Mouse (Mus musculus): Measurements from ENCODE around the gene Foxm1. TPM values are rescaled to one million over a fixed set of nuclear protein-coding genes. Genes with fewer than 3 reads are reported as not detected.

Gene Foxm1
- polyA plus RNA-seq, 1 experiment from 2014 or later = 6.7 TPM

DNA sequence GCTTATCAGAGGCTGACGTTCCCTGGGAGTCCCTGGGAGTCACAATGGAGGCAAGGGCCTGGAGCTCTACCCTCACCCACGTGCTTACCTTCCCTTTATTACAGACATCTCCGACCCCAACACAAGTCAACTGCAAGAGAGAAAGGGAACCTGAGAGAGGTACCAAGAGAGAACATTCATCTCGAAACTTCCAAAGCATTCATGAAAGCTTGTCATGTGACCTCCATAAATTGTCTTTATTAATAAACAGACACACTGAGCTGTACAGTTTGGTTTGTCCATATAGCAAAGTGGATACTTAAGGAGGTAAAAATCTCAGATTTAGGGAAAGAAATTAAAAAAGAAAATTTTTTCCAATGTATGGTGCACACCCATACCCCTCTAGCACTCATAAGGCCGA is 53.4 kb downstream of the Foxm1 start:
- no peaks in the 10 kb centered on the region for H3K9me3 ChIP-seq (ENCODE audit: control insufficient read depth, low read length)
- 93% methylated on average over 5 of the region's 5 CpGs for WGBS
- no peaks in the 10 kb centered on the region for H3K27me3 ChIP-seq (ENCODE audit: control insufficient read depth, insufficient read depth, low read length)

DNA sequence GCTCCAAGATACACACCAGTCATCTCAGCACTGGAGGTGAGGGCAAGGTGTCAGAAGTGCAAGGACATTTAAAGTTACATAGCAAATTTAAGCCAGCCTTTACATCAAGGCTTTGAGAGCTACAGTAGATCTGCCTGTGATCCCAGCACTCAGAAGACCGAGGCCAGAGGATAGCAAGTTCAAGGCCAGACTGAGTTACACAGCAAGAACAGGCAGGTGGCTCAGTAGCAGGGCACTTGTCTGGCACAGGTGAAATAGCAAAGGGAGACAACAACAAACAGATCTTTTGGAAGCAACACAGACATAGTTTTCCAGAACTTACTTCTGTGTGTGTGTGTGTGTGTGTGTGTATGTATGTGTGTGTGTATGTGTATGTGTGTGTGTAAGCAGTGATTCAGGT is 55.3 kb downstream of the Foxm1 start:
- Histone ChIP-seq H3K9ac (no peak overlapping the region), H3K27me3 (ENCODE audit: control insufficient read depth, insufficient read depth, low read length) (no peaks in the 10 kb centered on the region), H3K9me3 (ENCODE audit: control insufficient read depth, low read length) (no peaks in the 10 kb centered on the region), H3K36me3 (replicated peaks; ENCODE audit: control insufficient read depth, insufficient read depth) (peaks cover 16% of the 10 kb centered on the region), H3K4me2 (replicated peaks) (no peak overlapping the region), H3K4me3 (replicated peaks; ENCODE audit: low read length) (no peak overlapping the region), H3K4me1 (replicated peaks; ENCODE audit: control insufficient read depth, insufficient read depth, low read length) (peaks cover under 1% of the 10 kb centered on the region; the same call in 1 of the 2 replicates), H3K27ac (no peak overlapping the region)
- 94% methylated on average over 1 of the region's 1 CpGs for WGBS
- no peak for ATAC-seq (ENCODE audit: low FRiP score)
- DNase-seq (ENCODE audit: low spot score) = no peak

More for the DNA sequence above, 53.4 kb downstream of the Foxm1 start:
- ATAC-seq (ENCODE audit: low FRiP score) (no peak), DNase-seq (ENCODE audit: low spot score) (no peak)
- H3K36me3 ChIP-seq (replicated peaks; ENCODE audit: control insufficient read depth, insufficient read depth) = peaks cover 35% of the 10 kb centered on the region
- no peaks in the 10 kb centered on the region for H3K4me1 ChIP-seq (replicated peaks; ENCODE audit: control insufficient read depth, insufficient read depth, low read length)
- no peak overlapping the region for H3K4me3 ChIP-seq (replicated peaks; ENCODE audit: low read length)
- H3K9ac ChIP-seq = no peak overlapping the region
- H3K27ac ChIP-seq = no peak overlapping the region
- no peak overlapping the region for H3K4me2 ChIP-seq (replicated peaks)

DNA sequence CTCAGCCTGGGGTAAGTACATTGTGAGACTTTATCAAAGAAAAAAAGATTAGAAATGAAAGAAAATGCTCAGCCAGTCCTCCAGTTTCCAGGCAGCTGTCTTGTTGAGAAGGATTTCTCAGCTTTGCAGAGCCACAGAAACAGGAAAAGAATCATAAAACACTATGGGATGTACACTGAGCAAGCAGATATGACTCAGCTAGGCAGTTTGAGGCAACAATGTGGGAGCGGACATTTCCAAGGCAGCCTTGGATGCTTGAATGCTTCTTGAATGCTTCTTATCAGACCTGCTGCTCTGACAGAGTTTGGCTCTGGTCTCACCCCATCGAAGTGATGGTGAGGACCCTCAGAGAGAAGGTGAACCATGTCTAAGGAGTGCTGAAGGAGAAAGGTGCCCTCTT is 58.3 kb downstream of the Foxm1 start:
- 94% methylated on average over 2 of the region's 2 CpGs for WGBS
- DNase-seq (ENCODE audit: low spot score) = no peak
- H3K27me3 ChIP-seq (ENCODE audit: control insufficient read depth, insufficient read depth, low read length) = no peaks in the 10 kb centered on the region
- H3K36me3 ChIP-seq (replicated peaks; ENCODE audit: control insufficient read depth, insufficient read depth) = no peaks in the 10 kb centered on the region
- no peak overlapping the region for H3K4me3 ChIP-seq (replicated peaks; ENCODE audit: low read length)
- H3K9ac ChIP-seq = no peak overlapping the region
- ATAC-seq (ENCODE audit: low FRiP score) = no peak
- no peak overlapping the region for H3K27ac ChIP-seq
- no peaks in the 10 kb centered on the region for H3K9me3 ChIP-seq (ENCODE audit: control insufficient read depth, low read length)
- peaks cover 10% of the 10 kb centered on the region for H3K4me1 ChIP-seq (replicated peaks; ENCODE audit: control insufficient read depth, insufficient read depth, low read length)
- H3K4me2 ChIP-seq (replicated peaks) = no peak overlapping the region

DNA sequence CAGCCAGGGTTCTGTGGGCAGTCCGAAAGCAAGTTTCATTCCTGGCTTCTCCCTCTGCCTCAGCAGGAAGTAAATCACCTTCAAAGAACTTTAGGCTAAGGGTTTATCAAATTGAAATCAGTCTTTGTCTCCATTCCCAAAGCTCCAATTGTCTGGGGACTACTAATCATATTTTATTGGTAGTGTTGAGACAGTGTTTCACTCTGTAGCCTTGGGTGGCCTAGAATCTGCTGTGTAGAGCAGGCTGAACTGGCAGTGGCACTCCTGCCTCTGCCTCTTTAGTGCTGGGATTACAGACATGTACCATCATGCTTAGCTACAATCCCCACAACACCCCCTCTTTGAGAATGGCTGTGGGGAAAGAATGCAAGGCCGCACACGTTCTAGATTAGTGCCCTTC is 58.7 kb downstream of the Foxm1 start:
- DNase-seq (ENCODE audit: low spot score) (no peak), ATAC-seq (ENCODE audit: low FRiP score) (no peak)
- 93% methylated on average over 3 of the region's 3 CpGs for WGBS
- no peaks in the 10 kb centered on the region for H3K9me3 ChIP-seq (ENCODE audit: control insufficient read depth, low read length)
- no peak overlapping the region for H3K9ac ChIP-seq
- H3K36me3 ChIP-seq (replicated peaks; ENCODE audit: control insufficient read depth, insufficient read depth) = no peaks in the 10 kb centered on the region
- no peaks in the 10 kb centered on the region for H3K27me3 ChIP-seq (ENCODE audit: control insufficient read depth, insufficient read depth, low read length)
- no peak overlapping the region for H3K4me3 ChIP-seq (replicated peaks; ENCODE audit: low read length)
- no peak overlapping the region for H3K4me2 ChIP-seq (replicated peaks)
- no peak overlapping the region for H3K27ac ChIP-seq
- H3K4me1 ChIP-seq (replicated peaks; ENCODE audit: control insufficient read depth, insufficient read depth, low read length) = peaks cover 10% of the 10 kb centered on the region

DNA sequence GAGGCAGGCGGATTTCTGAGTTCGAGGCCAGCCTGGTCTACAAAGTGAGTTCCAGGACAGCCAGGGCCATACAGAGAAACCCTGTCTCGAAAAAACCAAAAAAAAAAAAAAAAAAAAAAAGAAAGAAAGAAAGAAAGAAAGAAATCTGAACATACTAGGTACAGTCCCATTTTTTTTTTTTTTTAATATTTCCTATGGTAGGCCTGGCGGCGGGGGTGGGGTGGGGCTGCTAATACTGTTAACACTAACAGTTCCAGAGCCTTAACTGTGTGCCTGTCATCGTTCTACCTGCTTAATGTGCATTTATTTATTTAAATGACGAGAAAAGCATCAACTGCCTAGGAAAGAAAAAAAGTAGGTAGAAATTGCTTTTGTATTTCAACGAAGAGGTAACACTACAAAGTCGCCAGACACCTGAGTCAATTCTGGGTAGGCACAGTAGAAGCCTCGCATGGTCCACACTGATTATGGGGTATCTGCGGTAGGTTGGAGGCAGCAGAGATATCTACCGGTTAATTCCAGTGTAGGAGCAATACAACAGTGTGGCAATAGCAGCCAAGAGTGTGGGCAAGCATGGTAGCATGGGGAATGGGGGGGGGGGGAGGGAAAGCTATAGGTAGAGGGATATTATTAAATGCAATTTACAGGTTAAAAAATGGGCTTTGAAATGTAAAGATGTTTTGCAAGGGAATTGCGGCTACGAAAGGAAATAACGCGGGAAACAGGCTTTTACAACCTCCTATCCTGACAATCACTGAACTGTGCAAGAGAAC is 60.9 kb downstream of the Foxm1 start:
- Histone ChIP-seq H3K27ac (peak overlapping the region; percentile 100), H3K9me3 (ENCODE audit: control insufficient read depth, low read length) (no peaks in the 10 kb centered on the region), H3K4me1 (replicated peaks; ENCODE audit: control insufficient read depth, insufficient read depth, low read length) (peaks cover 10% of the 10 kb centered on the region), H3K36me3 (replicated peaks; ENCODE audit: control insufficient read depth, insufficient read depth) (peaks cover 11% of the 10 kb centered on the region), H3K4me2 (replicated peaks) (peak overlapping the region; percentile 67), H3K9ac (peak overlapping the region; percentile 90), H3K4me3 (replicated peaks; ENCODE audit: low read length) (peak overlapping the region; percentile 67), H3K27me3 (ENCODE audit: control insufficient read depth, insufficient read depth, low read length) (no peaks in the 10 kb centered on the region)
- peak; percentile 18; the same call in 1 of the 2 replicates for ATAC-seq (ENCODE audit: low FRiP score)
- 46% methylated on average over 15 of the region's 16 CpGs for WGBS
- no peak for DNase-seq (ENCODE audit: low spot score)

DNA sequence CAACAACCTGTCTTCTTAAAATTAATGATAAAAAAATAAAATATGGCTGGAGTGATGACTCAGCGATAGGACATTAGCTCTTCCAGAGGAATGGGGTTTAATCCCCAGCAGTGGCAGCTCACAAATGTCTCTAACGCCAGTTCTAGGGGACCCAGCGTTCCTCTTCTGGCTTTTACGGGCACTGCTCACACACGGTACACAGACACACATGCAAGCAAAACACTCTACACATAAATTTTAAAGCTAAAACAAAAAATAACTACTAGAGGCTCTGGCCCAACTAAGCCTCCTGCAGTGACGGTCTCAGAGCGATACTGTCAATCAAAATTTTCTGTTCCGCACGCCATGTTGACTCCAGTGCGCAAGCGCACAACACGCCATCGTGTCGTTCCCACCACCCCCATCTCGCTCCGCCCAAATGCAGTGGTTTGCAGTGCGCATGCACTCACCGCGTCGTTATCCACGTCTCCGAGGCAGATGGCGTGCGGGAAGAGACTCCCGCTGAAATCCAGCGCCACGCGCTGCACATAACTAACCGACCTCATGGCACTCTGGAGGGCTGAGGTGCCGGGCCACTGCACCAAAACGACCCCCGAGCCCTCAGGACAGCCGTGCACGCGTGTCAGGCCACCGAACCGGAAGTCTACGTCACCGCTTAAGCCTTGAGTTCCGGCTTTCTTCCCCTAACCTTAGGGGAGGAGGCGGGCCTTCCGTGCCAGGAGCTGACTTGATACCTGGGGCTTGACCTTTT is 61.7 kb downstream of the Foxm1 start, which contains the start of gene Itfg2:
TSS of gene Itfg2 (minus strand) at position 663 of the 751 bp plus-strand sequence.
- Histone ChIP-seq H3K27ac (peak within 1 kb of the TSS; percentile 100), H3K9ac (peak within 1 kb of the TSS; percentile 90), H3K27me3 (ENCODE audit: control insufficient read depth, insufficient read depth, low read length) (no peaks in the 10 kb centered on the region), H3K4me2 (replicated peaks) (peak within 1 kb of the TSS; percentile 67), H3K4me1 (replicated peaks; ENCODE audit: control insufficient read depth, insufficient read depth, low read length) (peaks cover 10% of the 10 kb centered on the region), H3K36me3 (replicated peaks; ENCODE audit: control insufficient read depth, insufficient read depth) (peaks cover 19% of the 10 kb centered on the region), H3K9me3 (ENCODE audit: control insufficient read depth, low read length) (no peaks in the 10 kb centered on the region), H3K4me3 (replicated peaks; ENCODE audit: low read length) (peak within 1 kb of the TSS; percentile 67)
- ATAC-seq (ENCODE audit: low FRiP score) = peak; percentile 96
- WGBS = under 1% methylated on average over 42 of the region's 42 CpGs
- DNase-seq (ENCODE audit: low spot score) = peak; percentile 97

DNA sequence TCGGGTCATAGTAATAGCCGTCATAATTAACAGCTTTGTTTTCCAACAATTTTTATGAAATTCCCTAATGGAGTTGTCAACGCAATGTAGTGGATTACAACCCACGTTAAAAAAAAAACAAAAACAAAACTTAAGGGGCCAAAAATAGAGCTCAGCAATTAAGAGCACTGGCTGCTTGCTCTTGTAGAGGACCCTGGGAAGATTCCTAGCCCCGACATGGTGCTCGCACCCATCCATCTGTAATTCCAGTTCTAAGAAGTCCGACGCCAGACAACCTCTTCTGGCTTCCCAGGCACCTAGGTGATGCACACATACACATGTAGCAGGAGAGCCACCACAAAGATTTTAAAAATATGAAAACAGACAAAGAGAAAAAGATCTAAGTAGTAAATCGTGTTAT is 62.3 kb downstream of the Foxm1 start:
- ATAC-seq (ENCODE audit: low FRiP score) (no peak), DNase-seq (ENCODE audit: low spot score) (no peak)
- H3K4me3 ChIP-seq (replicated peaks; ENCODE audit: low read length) = peak overlapping the region; percentile 67
- 24% methylated on average over 9 of the region's 9 CpGs for WGBS
- H3K9ac ChIP-seq = peak overlapping the region; percentile 90
- H3K4me2 ChIP-seq (replicated peaks) = peak overlapping the region; percentile 67
- H3K27me3 ChIP-seq (ENCODE audit: control insufficient read depth, insufficient read depth, low read length) = no peaks in the 10 kb centered on the region
- H3K4me1 ChIP-seq (replicated peaks; ENCODE audit: control insufficient read depth, insufficient read depth, low read length) = peaks cover 10% of the 10 kb centered on the region
- H3K27ac ChIP-seq = peak overlapping the region; percentile 100
- peaks cover 25% of the 10 kb centered on the region for H3K36me3 ChIP-seq (replicated peaks; ENCODE audit: control insufficient read depth, insufficient read depth)
- H3K9me3 ChIP-seq (ENCODE audit: control insufficient read depth, low read length) = no peaks in the 10 kb centered on the region

Other genes with a start within 250 kb of the Foxm1 start
- 41.3 and 43.4 TPM in 2 replicates for gene Tspan9, start 219.4 kb upstream of the Foxm1 start, polyA plus RNA-seq (2014; fragmentation: Nextera tagmentation; extraction: Ambion mirVana)
- gene Tead4, start 62.1 kb upstream of the Foxm1 start, polyA plus RNA-seq (2014; fragmentation: Nextera tagmentation; extraction: Ambion mirVana) = 0.27 and 0.32 TPM in 2 replicates
- 14.3 and 20.0 TPM in 2 replicates for gene Tulp3, start 7.1 kb upstream of the Foxm1 start, polyA plus RNA-seq (2014; fragmentation: Nextera tagmentation; extraction: Ambion mirVana)
- 76.6 and 78.4 TPM in 2 replicates for gene Rhno1, start 56 bp upstream of the Foxm1 start, polyA plus RNA-seq (2014; fragmentation: Nextera tagmentation; extraction: Ambion mirVana)
- 0.34 and 0.58 TPM in 2 replicates for gene Tex52, start 12.5 kb downstream of the Foxm1 start, polyA plus RNA-seq (2014; fragmentation: Nextera tagmentation; extraction: Ambion mirVana)
- not detected in 2 replicates for gene Gm44596, start 12.5 kb downstream of the Foxm1 start, polyA plus RNA-seq (2014; fragmentation: Nextera tagmentation; extraction: Ambion mirVana)
- gene Nrip2, start 36.3 kb downstream of the Foxm1 start, polyA plus RNA-seq (2014; fragmentation: Nextera tagmentation; extraction: Ambion mirVana) = 8.9 and 9.0 TPM in 2 replicates
- gene Itfg2, start 62.0 kb downstream of the Foxm1 start, polyA plus RNA-seq (2014; fragmentation: Nextera tagmentation; extraction: Ambion mirVana) = 36.0 and 39.4 TPM in 2 replicates
- gene Fkbp4, start 75.7 kb downstream of the Foxm1 start, polyA plus RNA-seq (2014; fragmentation: Nextera tagmentation; extraction: Ambion mirVana) = 293 and 307 TPM in 2 replicates
- 0.13 and 0.70 TPM in 2 replicates for gene Pzp, start 163.8 kb downstream of the Foxm1 start, polyA plus RNA-seq (2014; fragmentation: Nextera tagmentation; extraction: Ambion mirVana)
- gene A2ml1, start 218.6 kb downstream of the Foxm1 start, polyA plus RNA-seq (2014; fragmentation: Nextera tagmentation; extraction: Ambion mirVana) = 1.3 and 2.3 TPM in 2 replicates